Mouse (Mus musculus): ENCODE results near the gene Rsad1.

Rsad1 gene

DNA sequence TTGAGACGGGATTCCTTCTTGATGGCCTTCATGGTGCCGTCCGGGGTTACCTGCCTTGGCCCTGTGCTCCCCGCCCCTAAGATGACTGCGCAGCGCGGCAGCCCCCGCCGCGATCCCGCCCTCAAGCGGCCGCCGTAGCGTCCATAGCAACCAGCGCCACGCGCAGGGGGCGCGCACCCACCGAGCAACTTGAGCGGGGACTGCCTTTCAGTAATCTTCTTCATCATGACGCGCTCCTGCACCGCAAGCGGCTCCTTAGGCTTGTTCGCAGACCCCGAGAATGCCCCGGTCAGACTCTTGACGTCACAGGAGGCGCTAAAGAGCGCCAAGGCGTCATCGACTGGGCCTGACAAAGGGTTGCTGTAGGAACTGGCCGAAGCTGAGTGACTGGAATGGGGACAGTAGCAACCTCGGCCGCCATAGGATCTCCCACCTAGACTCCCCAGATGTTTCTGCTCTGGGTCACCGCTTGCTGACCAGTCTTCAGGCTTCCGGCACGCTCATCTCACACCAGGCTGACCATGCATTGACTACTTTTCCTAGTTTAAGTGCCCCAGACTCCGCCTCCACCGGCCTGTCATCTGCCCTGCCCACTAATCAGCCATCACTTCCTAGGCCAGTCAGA is 27.7 kb downstream of the Rsad1 start, which contains the start of gene Mycbpap:
Gene Mycbpap, minus strand, starts transcription at position 524 of the 625 bp plus-strand sequence.
- Histone ChIP-seq H3K4me3 (replicated peaks; ENCODE audit: low read length) (peak within 1 kb of the TSS; percentile 75), H3K9me3 (ENCODE audit: low read length) (no peaks in the 10 kb centered on the region), H3K36me3 (ENCODE audit: insufficient read depth, low read length) (no peaks in the 10 kb centered on the region), H3K4me1 (replicated peaks; ENCODE audit: low read depth, low read length) (peaks cover 22% of the 10 kb centered on the region), H3K27me3 (ENCODE audit: insufficient read depth, low read length) (peaks cover 39% of the 10 kb centered on the region)
- TF ChIP-seq CTCF (conservative IDR thresholded peaks at IDR 0.05; ENCODE audit: low read length) (no peak), NANOG (IDR thresholded peaks at IDR 0.05; ENCODE audit: borderline replicate concordance, low read length) (no peak), POU5F1 (IDR thresholded peaks at IDR 0.05; ENCODE audit: borderline replicate concordance, low read length) (no peak)

DNA sequence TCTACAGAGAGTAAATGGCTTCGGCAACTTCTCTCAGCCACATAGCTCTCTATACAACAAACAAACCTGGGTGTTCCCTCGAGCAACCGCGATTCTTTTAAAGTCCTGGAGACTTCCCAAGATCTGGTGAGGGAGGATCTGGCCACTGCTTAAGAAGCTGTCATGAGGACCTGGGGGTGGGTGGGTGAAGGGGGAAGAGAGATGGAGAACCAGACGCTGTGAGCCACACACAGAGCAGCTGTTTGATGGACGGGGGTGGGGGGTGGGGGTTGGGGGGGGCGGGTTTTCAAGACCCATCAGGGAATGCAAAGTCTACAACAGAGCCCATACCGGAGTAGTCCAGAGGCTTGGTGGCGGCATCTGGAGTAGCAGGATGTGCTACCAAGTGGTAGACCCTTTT is 35.6 kb downstream of the Rsad1 start:
- H3K36me3 ChIP-seq (ENCODE audit: insufficient read depth, low read length), result no peaks in the 10 kb centered on the region
- no peaks in the 10 kb centered on the region for H3K9me3 ChIP-seq (ENCODE audit: low read length)
- no peak overlapping the region for H3K4me3 ChIP-seq (replicated peaks; ENCODE audit: low read length)
- TF ChIP-seq NANOG (IDR thresholded peaks at IDR 0.05; ENCODE audit: borderline replicate concordance, low read length) (no peak), CTCF (conservative IDR thresholded peaks at IDR 0.05; ENCODE audit: low read length) (no peak), POU5F1 (IDR thresholded peaks at IDR 0.05; ENCODE audit: borderline replicate concordance, low read length) (no peak)
- H3K4me1 ChIP-seq (replicated peaks; ENCODE audit: low read depth, low read length), result no peaks in the 10 kb centered on the region
- H3K27me3 ChIP-seq (ENCODE audit: insufficient read depth, low read length), result peaks cover 12% of the 10 kb centered on the region

DNA sequence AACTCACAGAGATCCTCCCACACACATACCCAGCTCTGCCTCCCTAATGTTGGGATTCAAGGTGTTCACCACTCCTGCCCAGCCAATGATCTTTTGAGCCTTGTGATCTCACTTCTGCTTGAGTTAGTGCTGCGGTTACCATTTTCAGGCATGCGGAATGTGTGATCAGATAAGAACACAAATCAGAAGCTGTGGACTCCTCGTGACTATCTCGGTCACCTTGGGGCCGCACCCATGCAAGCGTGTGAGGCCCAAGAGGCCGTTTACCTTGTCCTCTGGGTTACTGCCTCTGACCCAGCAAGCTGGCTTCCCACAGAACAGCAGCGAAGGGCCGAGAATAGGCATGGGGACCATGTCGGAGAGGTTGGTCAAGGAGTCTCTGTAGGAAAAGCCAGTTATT is 40.1 kb downstream of the Rsad1 start:
- no peaks in the 10 kb centered on the region for H3K36me3 ChIP-seq (ENCODE audit: insufficient read depth, low read length)
- H3K4me1 ChIP-seq (replicated peaks; ENCODE audit: low read depth, low read length), result no peaks in the 10 kb centered on the region
- no peak for TF ChIP-seq CTCF (conservative IDR thresholded peaks at IDR 0.05; ENCODE audit: low read length)
- TF ChIP-seq NANOG (IDR thresholded peaks at IDR 0.05; ENCODE audit: borderline replicate concordance, low read length), result no peak
- no peak for TF ChIP-seq POU5F1 (IDR thresholded peaks at IDR 0.05; ENCODE audit: borderline replicate concordance, low read length)
- peaks cover 43% of the 10 kb centered on the region for H3K27me3 ChIP-seq (ENCODE audit: insufficient read depth, low read length)
- H3K9me3 ChIP-seq (ENCODE audit: low read length), result no peaks in the 10 kb centered on the region
- no peak overlapping the region for H3K4me3 ChIP-seq (replicated peaks; ENCODE audit: low read length)

DNA sequence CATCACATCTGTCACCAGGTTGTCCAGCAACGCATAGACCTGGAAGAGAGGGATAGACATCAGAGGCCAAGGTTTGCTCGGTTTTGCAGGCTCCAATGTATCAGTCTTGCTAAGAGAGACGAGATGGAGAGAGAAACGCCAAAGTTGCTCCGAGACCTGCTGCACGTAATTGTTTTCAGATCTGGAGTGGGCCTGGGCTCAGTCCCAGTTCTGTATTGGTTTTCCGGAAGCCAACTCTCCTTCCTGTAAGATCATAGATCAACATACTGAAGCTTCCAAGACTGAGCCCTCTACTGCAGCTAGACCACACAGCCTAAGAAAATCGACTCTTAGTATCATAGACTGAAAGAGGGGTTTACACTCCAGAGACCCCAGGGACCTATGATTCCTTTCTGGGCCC is 47.6 kb downstream of the Rsad1 start:
- Histone ChIP-seq H3K4me3 (replicated peaks; ENCODE audit: low read length) (no peak overlapping the region), H3K4me1 (replicated peaks; ENCODE audit: low read depth, low read length) (peaks cover 31% of the 10 kb centered on the region), H3K36me3 (ENCODE audit: insufficient read depth, low read length) (no peaks in the 10 kb centered on the region), H3K9me3 (ENCODE audit: low read length) (no peaks in the 10 kb centered on the region), H3K27me3 (ENCODE audit: insufficient read depth, low read length) (peaks cover 90% of the 10 kb centered on the region)
- TF ChIP-seq NANOG (IDR thresholded peaks at IDR 0.05; ENCODE audit: borderline replicate concordance, low read length), result no peak
- TF ChIP-seq POU5F1 (IDR thresholded peaks at IDR 0.05; ENCODE audit: borderline replicate concordance, low read length), result no peak
- TF ChIP-seq CTCF (conservative IDR thresholded peaks at IDR 0.05; ENCODE audit: low read length), result no peak

- H3K27me3 ChIP-seq (ENCODE audit: insufficient read depth, low read length), result peaks cover 90% of the 10 kb centered on the region
Observed at GRCm38 (mm10) chr11:94500362-94500761, 48.7 kb downstream of the Rsad1 start.

DNA sequence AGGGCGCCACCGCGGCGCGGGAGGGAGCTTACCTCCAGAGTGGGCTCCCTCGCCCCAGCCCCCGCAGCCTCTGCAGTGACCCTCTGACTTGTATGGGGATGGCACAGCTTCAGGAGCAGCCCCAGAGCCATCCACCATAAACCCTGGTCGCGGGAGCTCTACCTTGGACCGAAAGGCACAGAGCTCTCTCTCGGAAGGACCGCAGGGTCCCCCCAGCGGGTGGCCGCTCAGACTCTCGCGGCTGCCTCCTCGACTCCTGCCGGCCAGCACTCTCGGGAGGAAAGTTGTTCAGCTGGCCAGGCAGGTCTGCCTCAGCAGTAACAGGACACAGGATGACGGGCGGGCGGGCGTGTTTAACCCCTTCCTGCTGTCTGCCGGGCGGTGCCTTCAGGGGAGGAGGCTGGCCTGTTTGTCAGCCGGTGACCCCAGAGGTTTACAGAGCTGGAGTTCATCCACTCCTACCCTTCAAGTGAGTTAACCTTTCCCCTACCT is 49.3 kb downstream of the Rsad1 start, which contains the start of gene Epn3:
Gene Epn3, minus strand, starts transcription at position 314 of the 492 bp plus-strand sequence.
- peak within 1 kb of the TSS; percentile 50; the same call in 1 of the 2 replicates for H3K4me3 ChIP-seq (replicated peaks; ENCODE audit: low read length)
- peaks cover 46% of the 10 kb centered on the region for H3K4me1 ChIP-seq (replicated peaks; ENCODE audit: low read depth, low read length)
- H3K27me3 ChIP-seq (ENCODE audit: insufficient read depth, low read length), result peaks cover 91% of the 10 kb centered on the region
- H3K36me3 ChIP-seq (ENCODE audit: insufficient read depth, low read length), result no peaks in the 10 kb centered on the region
- H3K9me3 ChIP-seq (ENCODE audit: low read length), result no peaks in the 10 kb centered on the region
- TF ChIP-seq NANOG (IDR thresholded peaks at IDR 0.05; ENCODE audit: borderline replicate concordance, low read length) (no peak), POU5F1 (IDR thresholded peaks at IDR 0.05; ENCODE audit: borderline replicate concordance, low read length) (no peak), CTCF (conservative IDR thresholded peaks at IDR 0.05; ENCODE audit: low read length) (no peak)

More at GRCm38 (mm10) chr11:94500362-94500761, 48.7 kb downstream of the Rsad1 start:
- H3K4me1 ChIP-seq (replicated peaks; ENCODE audit: low read depth, low read length), result peaks cover 40% of the 10 kb centered on the region
- H3K36me3 ChIP-seq (ENCODE audit: insufficient read depth, low read length), result no peaks in the 10 kb centered on the region
- TF ChIP-seq POU5F1 (IDR thresholded peaks at IDR 0.05; ENCODE audit: borderline replicate concordance, low read length) (no peak), CTCF (conservative IDR thresholded peaks at IDR 0.05; ENCODE audit: low read length) (no peak), NANOG (IDR thresholded peaks at IDR 0.05; ENCODE audit: borderline replicate concordance, low read length) (no peak)
- H3K4me3 ChIP-seq (replicated peaks; ENCODE audit: low read length), result no peak overlapping the region; the same call in 1 of the 2 replicates
- no peaks in the 10 kb centered on the region for H3K9me3 ChIP-seq (ENCODE audit: low read length)

DNA sequence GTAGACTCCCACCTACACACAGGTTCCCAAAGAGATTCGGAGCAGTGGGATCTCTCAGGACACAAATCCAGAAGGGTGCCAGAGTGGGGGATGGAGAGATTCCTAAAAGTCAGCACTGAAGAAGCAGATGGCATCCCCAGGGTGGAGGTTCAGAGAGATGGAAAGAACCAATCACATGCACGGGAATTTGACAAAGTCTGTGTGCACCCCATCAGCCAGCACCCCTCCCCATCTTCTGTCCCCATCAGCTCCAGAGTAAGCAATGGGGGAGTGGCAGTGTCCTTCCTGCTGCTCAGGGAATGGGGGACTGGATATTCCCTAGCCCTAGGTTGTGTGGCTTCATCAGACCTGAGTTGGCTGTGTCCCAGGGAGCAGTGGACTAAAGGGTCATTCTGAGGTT is 50.0 kb downstream of the Rsad1 start:
- H3K4me1 ChIP-seq (replicated peaks; ENCODE audit: low read depth, low read length), result peaks cover 46% of the 10 kb centered on the region
- no peaks in the 10 kb centered on the region for H3K9me3 ChIP-seq (ENCODE audit: low read length)
- peaks cover 92% of the 10 kb centered on the region for H3K27me3 ChIP-seq (ENCODE audit: insufficient read depth, low read length)
- TF ChIP-seq NANOG (IDR thresholded peaks at IDR 0.05; ENCODE audit: borderline replicate concordance, low read length), result no peak
- TF ChIP-seq POU5F1 (IDR thresholded peaks at IDR 0.05; ENCODE audit: borderline replicate concordance, low read length), result no peak
- no peak for TF ChIP-seq CTCF (conservative IDR thresholded peaks at IDR 0.05; ENCODE audit: low read length)
- no peak overlapping the region for H3K4me3 ChIP-seq (replicated peaks; ENCODE audit: low read length)
- no peaks in the 10 kb centered on the region for H3K36me3 ChIP-seq (ENCODE audit: insufficient read depth, low read length)

- H3K27me3 ChIP-seq (ENCODE audit: insufficient read depth, low read length), result peaks cover 93% of the 10 kb centered on the region
- peaks cover 46% of the 10 kb centered on the region for H3K4me1 ChIP-seq (replicated peaks; ENCODE audit: low read depth, low read length)
- no peak for TF ChIP-seq CTCF (conservative IDR thresholded peaks at IDR 0.05; ENCODE audit: low read length)
- no peak for TF ChIP-seq NANOG (IDR thresholded peaks at IDR 0.05; ENCODE audit: borderline replicate concordance, low read length)
- no peak for TF ChIP-seq POU5F1 (IDR thresholded peaks at IDR 0.05; ENCODE audit: borderline replicate concordance, low read length)
- H3K4me3 ChIP-seq (replicated peaks; ENCODE audit: low read length), result peak overlapping the region; percentile 41; the same call in 1 of the 2 replicates
- no peaks in the 10 kb centered on the region for H3K36me3 ChIP-seq (ENCODE audit: insufficient read depth, low read length)
- H3K9me3 ChIP-seq (ENCODE audit: low read length), result no peaks in the 10 kb centered on the region
Observed at GRCm38 (mm10) chr11:94498093-94498996, 50.7 kb downstream of the Rsad1 start.

Data from E14TG2a.4 (cell line).